Mouse (Mus musculus) B cell, adult (primary cell): ENCODE results near the gene Rchy1. TPM values are rescaled to one million over a fixed set of nuclear protein-coding genes. Genes with fewer than 3 reads are reported as not detected.

Experiments used
- total RNA-seq: library from RNA; stranded (reverse); gene quantifications from 4 replicates; pipeline ENCODE4 v1.2.4, GENCODE M21; 2023; ENCODE audit not compliant: inconsistent age

Gene Rchy1
- 127 to 143 TPM (median 141 TPM) in 4 replicates for total RNA-seq

DNA sequence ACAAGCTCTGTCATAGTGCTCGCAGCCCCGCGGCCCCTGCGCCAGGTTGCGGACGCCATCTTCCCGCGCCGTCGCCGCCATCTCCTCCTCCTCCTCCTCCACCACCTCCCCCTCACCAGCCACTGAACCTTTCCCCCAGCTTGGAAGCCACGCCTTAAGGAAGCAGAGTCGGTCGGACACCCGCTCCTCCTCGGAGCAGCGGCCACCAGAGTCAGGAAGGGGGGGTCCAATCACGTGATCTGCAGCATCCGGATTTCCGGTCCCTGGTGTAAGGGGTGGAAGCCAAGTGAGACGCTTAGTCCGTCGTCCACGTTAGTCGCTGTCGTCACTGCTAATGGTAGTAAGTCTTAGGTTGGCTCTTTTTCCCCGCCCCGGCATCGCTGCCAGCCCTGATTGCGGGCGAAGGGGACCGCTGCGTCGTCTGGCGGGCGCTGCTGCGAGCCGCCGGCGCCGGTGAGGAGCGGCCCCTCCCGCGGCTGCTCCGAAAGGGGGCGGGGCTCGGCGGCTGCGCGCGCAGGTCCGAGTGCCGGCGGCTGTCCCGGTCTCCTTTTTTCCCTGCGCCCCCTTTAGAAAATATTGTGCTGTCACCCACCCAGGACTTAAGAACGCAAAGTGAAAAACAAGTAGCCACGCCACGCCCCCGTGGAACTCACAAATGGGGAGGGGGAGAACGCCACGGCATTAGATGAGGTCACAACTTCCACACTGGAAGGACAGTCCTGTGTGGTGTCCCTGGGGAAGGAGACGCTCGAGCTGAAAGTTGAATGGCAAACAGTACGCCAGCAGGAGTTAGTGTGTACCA, at the start of gene Rchy1:
TSS of gene Rchy1 (minus strand) at position 430 of the 802 bp plus-strand sequence.

DNA sequence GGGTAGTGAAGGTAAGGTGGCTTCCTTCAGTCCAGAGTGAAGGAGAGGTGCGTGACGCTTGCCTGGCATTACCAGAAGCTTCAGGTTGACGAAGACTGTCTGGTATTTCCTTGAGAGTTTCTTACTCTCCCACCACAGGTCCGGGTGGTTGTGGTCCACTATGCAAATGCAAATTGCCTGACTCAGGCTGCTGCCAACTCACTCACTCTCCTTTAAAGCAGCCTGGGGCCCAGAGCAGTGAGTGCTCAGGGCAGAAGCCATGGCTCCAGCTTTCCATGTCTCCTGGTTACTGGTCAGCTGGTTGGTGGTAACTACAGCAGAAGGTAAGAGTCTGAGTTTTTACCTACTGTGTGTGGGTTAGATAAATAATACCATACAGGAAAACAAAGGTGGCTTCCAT, 24.4 kb upstream of the Rchy1 start, which contains the start of gene Odaph:
TSS of gene Odaph (plus strand) at position 240 of the 400 bp plus-strand sequence.

Other genes starting within 250 kb of the Rchy1 start
- gene Odaph, start 24.4 kb upstream of the Rchy1 start, total RNA-seq, result 1.4 to 4.0 TPM (median 2.3 TPM) in 4 replicates
- 0.64 to 1.0 TPM (median 0.85 TPM) in 4 replicates for gene Cdkl2, start 80.8 kb upstream of the Rchy1 start, total RNA-seq
- gene G3bp2, start 120.7 kb upstream of the Rchy1 start, total RNA-seq, result 106 to 116 TPM (median 107 TPM) in 4 replicates
- gene Uso1, start 174.9 kb upstream of the Rchy1 start, total RNA-seq, result 63.1 to 69.4 TPM (median 64.3 TPM) in 4 replicates